ENCODE assay signal across 8 mouse cellular contexts in genomic region chr9:107547026-107547425, GRCm38 (mm10). TPM values are rescaled to one million over a fixed set of nuclear protein-coding genes. Genes with fewer than 3 reads are reported as not detected.
DNase-seq lines count a peak whose midpoint lies in the region; ATAC-seq and TF ChIP-seq lines count a peak whose summit lies in the region.

Gene Zmynd10 (plus strand): TSS chr9:107547298.

- ATAC-seq in Patski, result peak; percentile 47
- ATAC-seq in common myeloid progenitor, adult 5-6 weeks (replicated peaks; ENCODE audit: low read depth, poor library complexity, severe bottlenecking), result peak; percentile 66
- peak; percentile 59 for ATAC-seq in hindbrain, embryonic 14.5 days (ENCODE audit: low FRiP score)

- peaks cover 15% of the 10 kb centered on the region for H3K36me3 ChIP-seq in hindbrain, embryonic 14.5 days (replicated peaks; ENCODE audit: control insufficient read depth, insufficient read depth)

- peaks cover 31% of the 10 kb centered on the region for H3K4me1 ChIP-seq in hindbrain, embryonic 14.5 days (replicated peaks; ENCODE audit: control insufficient read depth, insufficient read depth, low read length)

- 4% methylated on average over 20 of the region's 20 CpGs for WGBS in hindbrain, embryonic 14.5 days

- CTCF ChIA-PET in Patski (lab: Charles Lee), result no interaction called here

- H3K4me2 ChIP-seq in hindbrain, embryonic 14.5 days (replicated peaks), result peak within 1 kb of the TSS; percentile 43

- in situ Hi-C loops in Patski (cut with MboI; ENCODE audit: low pct_unique_long_range_greater_than_20kb), result loop anchor here (25.0 kb wide), 1 partner anchor 860 kb away; the partner anchor contains the start of gene Tex264

- POLR2A ChIA-PET in Patski (lab: Charles Lee), result interaction anchor here (0.8 to 0.9 kb wide), 2 partner anchors 9 to 10 kb away, joined by 4 read pairs; no protein-coding TSS in a partner anchor

- H3K27ac ChIP-seq in hindbrain, embryonic 14.5 days, result no peak within 1 kb of the TSS; the same call in 1 of the 2 replicates

- DNase-seq in Patski (ENCODE audit: low read depth, low spot score), result no peak
- DNase-seq in gastrocnemius, adult 18-20 months (ENCODE audit: low spot score), result peak; percentile 81
- peak; percentile 88 for DNase-seq in hindbrain, embryonic 14.5 days (ENCODE audit: low spot score)
- DNase-seq in left cerebral cortex, adult 11 months (ENCODE audit: low spot score), result peak; percentile 80
- DNase-seq in lung, postnatal 14 days, result peak; percentile 92
- DNase-seq in retina, embryonic 14.5 days (ENCODE audit: low spot score), result peak; percentile 95
- DNase-seq in thymus, postnatal 25 days, result peak; percentile 90

- H3K9ac ChIP-seq in hindbrain, embryonic 14.5 days, result peak within 1 kb of the TSS; percentile 29

- H3K4me3 ChIP-seq in hindbrain, embryonic 14.5 days (replicated peaks; ENCODE audit: low read length), result 0 out of 2 replicates have a peak within 1 kb of the TSS, but pooled peaks have one; percentile 0

- H3K9me3 ChIP-seq in hindbrain, embryonic 14.5 days (ENCODE audit: control insufficient read depth, low read length), result no peaks in the 10 kb centered on the region

- no peaks in the 10 kb centered on the region for H3K27me3 ChIP-seq in Patski
- peaks cover 34% of the 10 kb centered on the region for H3K27me3 ChIP-seq in hindbrain, embryonic 14.5 days (ENCODE audit: control insufficient read depth, insufficient read depth, low read length)

- TF ChIP-seq CTCF in Patski (IDR thresholded peaks at IDR 0.05), result no peak

RNA-seq across cellular contexts. Expression of gene Zmynd10, which starts in this region (rescaled TPM):
- polyA plus RNA-seq in Patski (2021), result 7.3 TPM
- not detected in 2 replicates for total RNA-seq in common myeloid progenitor, adult 5-6 weeks (2017)
- total RNA-seq in gastrocnemius, adult 18-20 months (2021), result under 1 TPM; 0.40 to 0.68 TPM
- polyA plus RNA-seq in hindbrain, embryonic 14.5 days (2014; fragmentation: Nextera tagmentation; extraction: Ambion mirVana), result 3.3 TPM in 2 replicates

Comparison
In these comparisons a context has a peak if more than half of its experiments do, and no peak if none do; other contexts are left out.
1. Peak in ATAC-seq in common myeloid progenitor, adult 5-6 weeks; RNA of the gene not detected or under 1 TPM.
2. Peak in DNase-seq in gastrocnemius, adult 18-20 months; RNA of the gene not detected or under 1 TPM.